Mouse (Mus musculus) embryonic facial prominence, embryonic 15.5 days (tissue): Measurements from ENCODE around the gene Mars. TPM values are rescaled to one million over a fixed set of nuclear protein-coding genes. Genes with fewer than 3 reads are reported as not detected.
A peak's percentile ranks its signal among the peaks of the same experiment; 100 is the strongest.

Experiments used
- ATAC-seq: fragments of 200-750 bp; cut with Nextera tagmentation; 2 replicates; pipeline ENCODE4 v1.8.0; 2017; ENCODE audit warnings: low read depth, moderate TSS enrichment; ENCODE audit not compliant: insufficient number of reproducible peaks, low FRiP score, low TSS enrichment
- H3K27ac ChIP-seq: fragments of 300-500 bp; sonication (generic); replicated peaks from 2 replicates; pipeline ENCODE4 v1.5.1; 2015; ENCODE audit warnings: mild to moderate bottlenecking, inconsistent platforms
- H3K27me3 ChIP-seq: fragments of 300-500 bp; sonication (generic); 2 replicates; pipeline ENCODE4 v1.6.1; 2015; ENCODE audit warnings: inconsistent platforms
- H3K36me3 ChIP-seq: fragments of 300-500 bp; sonication (generic); 2 replicates; pipeline ENCODE4 v1.6.1; 2015; ENCODE audit warnings: mild to moderate bottlenecking, inconsistent platforms
- H3K4me1 ChIP-seq: fragments of 300-500 bp; sonication (generic); 2 replicates; pipeline ENCODE4 v1.6.1; 2015; ENCODE audit warnings: inconsistent platforms
- H3K4me2 ChIP-seq: fragments of 300-500 bp; sonication (generic); replicated peaks from 2 replicates; pipeline ENCODE4 v1.6.1; 2015; ENCODE audit warnings: mild to moderate bottlenecking, inconsistent platforms
- H3K4me3 ChIP-seq: fragments of 300-500 bp; sonication (generic); replicated peaks from 2 replicates; pipeline ENCODE4 v1.5.1; 2015; ENCODE audit warnings: mild to moderate bottlenecking, inconsistent platforms
- H3K9ac ChIP-seq: fragments of 300-500 bp; sonication (generic); 2 replicates; pipeline ENCODE4 v1.6.1; 2015; ENCODE audit warnings: inconsistent platforms
- H3K9me3 ChIP-seq: fragments of 300-500 bp; sonication (generic); replicated peaks from 2 replicates; pipeline ENCODE4 v1.6.1; 2016; ENCODE audit warnings: inconsistent platforms
- WGBS: fragments of 180-500 bp; shearing (Covaris S2); methylation state at CpG from one replicate; pipeline ENCODE4 v1.1.7; 2015; 5-methylcytosine and 5-hydroxymethylcytosine counted together
- polyA plus RNA-seq: library from polyadenylated mRNA; unstranded; fragments of >200 nt; fragmentation: Nextera tagmentation; extraction: Ambion mirVana; gene quantifications from 2 replicates; pipeline ENCODE4 v1.2.1, GENCODE M21; 2015

Mars gene
- polyA plus RNA-seq, 1 experiment from 2014 or later = 101 TPM

DNA sequence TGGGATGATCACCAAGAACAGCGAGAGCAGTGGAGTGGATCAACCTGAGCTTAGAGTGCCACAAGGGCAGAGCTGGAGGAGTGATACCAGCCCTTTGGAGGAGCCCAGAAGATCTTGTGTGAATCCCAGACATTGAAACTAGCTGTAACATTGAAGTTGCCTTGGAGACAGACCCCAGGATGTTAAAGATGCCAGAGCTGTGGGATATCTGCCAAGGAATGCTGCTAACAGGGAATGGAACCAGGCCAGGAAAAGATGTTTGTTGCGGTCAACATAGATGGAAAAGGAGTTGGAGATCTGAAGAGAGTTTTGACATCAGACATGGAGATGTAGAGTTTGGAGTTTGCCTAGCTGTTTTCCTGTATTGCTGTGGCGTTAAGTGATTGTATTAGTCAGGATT lies 34.6 kb upstream of the Mars start:
- Histone ChIP-seq H3K27me3 (no peaks in the 10 kb centered on the region), H3K27ac (no peak overlapping the region), H3K4me3 (no peak overlapping the region), H3K9ac (no peak overlapping the region), H3K4me2 (no peak overlapping the region), H3K4me1 (peaks cover 6% of the 10 kb centered on the region), H3K36me3 (no peaks in the 10 kb centered on the region), H3K9me3 (no peaks in the 10 kb centered on the region)
- 78% methylated on average over 3 of the region's 3 CpGs for WGBS
- no peak for ATAC-seq

GRCm38 (mm10) chr10:127343029-127343428 lies 31.4 kb upstream of the Mars start:
- H3K4me3 ChIP-seq = no peak overlapping the region
- 57% methylated on average over 3 of the region's 3 CpGs for WGBS
- no peak for ATAC-seq
- no peak overlapping the region for H3K9ac ChIP-seq
- no peaks in the 10 kb centered on the region for H3K9me3 ChIP-seq
- no peaks in the 10 kb centered on the region for H3K36me3 ChIP-seq
- H3K4me1 ChIP-seq = peaks cover 28% of the 10 kb centered on the region
- no peak overlapping the region for H3K27ac ChIP-seq
- no peak overlapping the region for H3K4me2 ChIP-seq
- no peaks in the 10 kb centered on the region for H3K27me3 ChIP-seq

- no peaks in the 10 kb centered on the region for H3K9me3 ChIP-seq
Observed at GRCm38 (mm10) chr10:127341891-127342639, 30.5 kb upstream of the Mars start, which contains the start of gene Gli1. Gene Gli1, minus strand, starts transcription at chr10:127341974.

GRCm38 (mm10) chr10:127341360-127341690 lies 29.7 kb upstream of the Mars start:
- Histone ChIP-seq H3K4me3 (peak overlapping the region; percentile 56), H3K9ac (peak overlapping the region; percentile 33), H3K36me3 (peaks cover 10% of the 10 kb centered on the region; the same call in 1 of the 2 replicates), H3K27ac (peak overlapping the region; percentile 96), H3K27me3 (no peaks in the 10 kb centered on the region), H3K4me1 (peaks cover 31% of the 10 kb centered on the region), H3K4me2 (peak overlapping the region; percentile 93), H3K9me3 (no peaks in the 10 kb centered on the region)
- 0% methylated on average over 10 of the region's 11 CpGs for WGBS
- no peak for ATAC-seq

More at GRCm38 (mm10) chr10:127341891-127342639, 30.5 kb upstream of the Mars start, which contains the start of gene Gli1:
- Histone ChIP-seq H3K4me2 (peak within 1 kb of the TSS; percentile 93), H3K4me1 (peaks cover 31% of the 10 kb centered on the region), H3K9ac (peak within 1 kb of the TSS; percentile 33), H3K27me3 (no peaks in the 10 kb centered on the region), H3K27ac (peak within 1 kb of the TSS; percentile 96), H3K36me3 (peaks cover 3% of the 10 kb centered on the region; the same call in 1 of the 2 replicates), H3K4me3 (peak within 1 kb of the TSS; percentile 56)
- under 1% methylated on average over 29 of the region's 29 CpGs for WGBS
- ATAC-seq = no peak

DNA sequence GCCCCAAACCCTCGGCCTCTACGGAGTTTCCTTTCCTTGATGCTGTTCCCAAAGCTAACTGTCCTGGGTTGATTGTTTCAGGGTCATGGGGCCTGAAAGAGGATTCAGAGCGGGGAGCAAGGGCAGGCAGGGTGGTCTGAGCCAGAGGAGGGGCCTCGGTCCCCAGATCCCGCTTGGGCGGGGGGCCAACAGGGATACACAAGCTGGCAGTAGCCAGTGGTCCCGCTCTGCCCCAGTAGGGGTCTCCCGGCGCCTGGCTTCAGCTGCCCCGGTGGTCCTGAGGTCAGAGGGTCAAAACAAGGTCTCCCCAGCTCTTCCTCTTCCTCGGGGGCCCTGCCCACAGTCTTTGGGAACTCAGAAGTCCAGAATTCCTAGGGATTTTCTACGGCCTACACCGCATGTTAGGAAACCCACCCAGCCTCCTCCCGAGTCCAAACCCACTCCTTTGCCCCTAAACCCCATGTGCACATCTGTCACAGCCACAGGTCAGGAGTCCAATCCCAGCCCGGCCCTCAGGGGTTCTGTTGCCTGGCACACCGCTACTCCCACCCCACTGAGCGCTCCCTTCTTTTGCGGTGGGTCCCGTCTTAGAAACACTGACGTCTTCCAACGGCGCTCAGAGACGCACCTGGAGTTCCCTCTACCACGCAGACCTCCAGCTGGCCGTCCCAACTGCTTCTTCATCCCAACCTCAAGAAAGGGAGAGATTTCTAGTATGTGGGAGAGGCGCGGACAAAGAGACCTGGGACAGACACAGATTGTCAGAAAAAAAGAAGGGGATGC lies 29.2 kb upstream of the Mars start:
- Histone ChIP-seq H3K4me2 (peak overlapping the region; percentile 93), H3K27ac (peak overlapping the region; percentile 96), H3K9me3 (no peaks in the 10 kb centered on the region), H3K4me3 (peak overlapping the region; percentile 56), H3K27me3 (no peaks in the 10 kb centered on the region), H3K4me1 (peaks cover 31% of the 10 kb centered on the region), H3K36me3 (peaks cover 15% of the 10 kb centered on the region; the same call in 1 of the 2 replicates), H3K9ac (peak overlapping the region; percentile 33)
- under 1% methylated on average over 27 of the region's 27 CpGs for WGBS
- no peak for ATAC-seq

- ATAC-seq = peak; percentile 58
- under 1% methylated on average over 42 of the region's 42 CpGs for WGBS
- Histone ChIP-seq H3K9me3 (no peaks in the 10 kb centered on the region), H3K9ac (peak overlapping the region; percentile 33; the same call in 1 of the 2 replicates), H3K4me3 (peak overlapping the region; percentile 56), H3K27ac (peak overlapping the region; percentile 96), H3K4me1 (peaks cover 31% of the 10 kb centered on the region), H3K4me2 (peak overlapping the region; percentile 93), H3K27me3 (no peaks in the 10 kb centered on the region), H3K36me3 (peaks cover 21% of the 10 kb centered on the region; the same call in 1 of the 2 replicates)
Observed at GRCm38 (mm10) chr10:127339683-127340576, 28.3 kb upstream of the Mars start.

DNA sequence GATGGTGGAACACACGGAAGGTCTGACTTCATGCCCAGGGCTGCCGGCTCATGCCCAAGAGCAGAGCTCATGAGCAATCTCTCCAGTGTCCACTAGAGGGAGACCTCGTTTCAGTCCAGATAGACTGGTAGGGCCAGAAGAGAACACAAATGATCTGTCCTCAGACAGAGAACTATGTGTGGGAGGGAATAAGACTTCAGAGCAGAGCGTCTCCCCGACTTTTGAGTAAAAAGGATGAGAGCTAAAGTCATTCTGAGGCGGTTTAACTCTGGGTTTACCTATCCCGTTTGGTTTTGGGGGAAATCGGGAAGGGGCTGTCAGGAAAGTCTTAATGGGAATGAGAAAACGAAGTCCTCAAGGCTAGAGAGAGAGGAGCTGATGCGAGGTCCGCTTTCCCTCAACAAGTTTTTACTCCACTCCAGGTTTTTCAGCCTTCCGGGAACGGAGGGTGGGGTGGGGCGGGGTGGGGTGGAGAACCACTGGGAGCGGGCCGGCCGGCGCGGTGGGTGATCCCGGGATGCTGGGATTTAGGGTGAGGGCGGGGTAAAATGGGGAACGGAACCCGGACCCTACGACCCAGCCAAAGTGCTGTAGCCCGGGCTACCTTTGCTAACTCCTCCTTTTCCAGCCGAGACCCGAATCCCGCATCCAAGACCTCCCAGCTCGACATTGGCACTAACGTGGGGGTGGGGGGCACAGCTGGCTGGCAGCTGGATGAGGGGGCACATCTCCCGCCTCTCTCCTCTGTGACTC lies 27.5 kb upstream of the Mars start:
- H3K4me2 ChIP-seq = peak overlapping the region; percentile 93
- peak overlapping the region; percentile 96 for H3K27ac ChIP-seq
- H3K36me3 ChIP-seq = peaks cover 27% of the 10 kb centered on the region
- peaks cover 31% of the 10 kb centered on the region for H3K4me1 ChIP-seq
- ATAC-seq = peak; percentile 67
- 0 out of 2 replicates have a peak overlapping the region, but pooled peaks have one; percentile 28 for H3K9ac ChIP-seq
- 0% methylated on average over 31 of the region's 31 CpGs for WGBS
- peak overlapping the region; percentile 56 for H3K4me3 ChIP-seq
- H3K27me3 ChIP-seq = no peaks in the 10 kb centered on the region
- no peaks in the 10 kb centered on the region for H3K9me3 ChIP-seq

GRCm38 (mm10) chr10:127337536-127338099 lies 26.0 kb upstream of the Mars start:
- H3K27me3 ChIP-seq = no peaks in the 10 kb centered on the region; the same call in 1 of the 2 replicates

GRCm38 (mm10) chr10:127336952-127337351 lies 25.4 kb upstream of the Mars start:
- H3K4me2 ChIP-seq = no peak overlapping the region
- peaks cover 28% of the 10 kb centered on the region for H3K4me1 ChIP-seq
- H3K4me3 ChIP-seq = no peak overlapping the region
- peaks cover 48% of the 10 kb centered on the region for H3K36me3 ChIP-seq
- no peak overlapping the region for H3K27ac ChIP-seq
- no peak overlapping the region for H3K9ac ChIP-seq
- H3K27me3 ChIP-seq = no peaks in the 10 kb centered on the region; the same call in 1 of the 2 replicates
- no peaks in the 10 kb centered on the region for H3K9me3 ChIP-seq
- 56% methylated on average over 5 of the region's 5 CpGs for WGBS
- ATAC-seq = no peak

More at GRCm38 (mm10) chr10:127337536-127338099, 26.0 kb upstream of the Mars start:
- Histone ChIP-seq H3K4me2 (no peak overlapping the region), H3K4me1 (peaks cover 31% of the 10 kb centered on the region), H3K36me3 (peaks cover 41% of the 10 kb centered on the region), H3K4me3 (no peak overlapping the region), H3K9ac (no peak overlapping the region), H3K27ac (no peak overlapping the region; the same call in 1 of the 2 replicates), H3K9me3 (no peaks in the 10 kb centered on the region)
- ATAC-seq = no peak
- WGBS = 74% methylated on average over 6 of the region's 6 CpGs

GRCm38 (mm10) chr10:127335271-127335670 lies 23.7 kb upstream of the Mars start:
- no peak overlapping the region for H3K9ac ChIP-seq
- 67% methylated on average over 1 of the region's 1 CpGs for WGBS
- H3K27me3 ChIP-seq = peaks cover under 1% of the 10 kb centered on the region; the same call in 1 of the 2 replicates
- H3K36me3 ChIP-seq = peaks cover 64% of the 10 kb centered on the region
- H3K4me2 ChIP-seq = no peak overlapping the region
- H3K4me3 ChIP-seq = no peak overlapping the region
- peaks cover 17% of the 10 kb centered on the region for H3K4me1 ChIP-seq
- no peak for ATAC-seq
- no peaks in the 10 kb centered on the region for H3K9me3 ChIP-seq
- no peak overlapping the region for H3K27ac ChIP-seq
